Mouse (Mus musculus) small intestine, adult 2 months (tissue): ENCODE data around the gene Tmx2.

Experiments used
- CTCF ChIP-seq: fragments of 200-500 bp; IDR thresholded peaks from 2 replicates; pipeline ENCODE4 v1.5.1; 2012; ENCODE audit warnings: low read depth, mild to moderate bottlenecking, control low read depth, inconsistent platforms, low read length, moderate library complexity, mixed read lengths; ENCODE audit not compliant: insufficient replicate concordance, insufficient read length; ENCODE audit errors: extremely low read depth
- POLR2A ChIP-seq: fragments of 200-500 bp; IDR thresholded peaks from 2 replicates; pipeline ENCODE4 v1.6.1; 2012; ENCODE audit warnings: low read depth, mild to moderate bottlenecking, control low read depth, inconsistent platforms, low read length, moderate library complexity

GRCm38 (mm10) chr2:84623428-84624119 lies 55.4 kb downstream of the Tmx2 start:
- TF ChIP-seq POLR2A (no peak), CTCF (no peak)
